Mouse (Mus musculus) skeletal muscle tissue, adult 2 months (tissue): ENCODE data around the gene Mrpl36.
A peak's percentile ranks its signal among the peaks of the same experiment; 100 is the strongest.

Source experiments
- DNase-seq: peaks from one replicate; pipeline ENCODE4 v3.0.0-alpha.2; 2012; ENCODE audit warnings: low read depth, low spot score

Mrpl36 gene

DNA sequence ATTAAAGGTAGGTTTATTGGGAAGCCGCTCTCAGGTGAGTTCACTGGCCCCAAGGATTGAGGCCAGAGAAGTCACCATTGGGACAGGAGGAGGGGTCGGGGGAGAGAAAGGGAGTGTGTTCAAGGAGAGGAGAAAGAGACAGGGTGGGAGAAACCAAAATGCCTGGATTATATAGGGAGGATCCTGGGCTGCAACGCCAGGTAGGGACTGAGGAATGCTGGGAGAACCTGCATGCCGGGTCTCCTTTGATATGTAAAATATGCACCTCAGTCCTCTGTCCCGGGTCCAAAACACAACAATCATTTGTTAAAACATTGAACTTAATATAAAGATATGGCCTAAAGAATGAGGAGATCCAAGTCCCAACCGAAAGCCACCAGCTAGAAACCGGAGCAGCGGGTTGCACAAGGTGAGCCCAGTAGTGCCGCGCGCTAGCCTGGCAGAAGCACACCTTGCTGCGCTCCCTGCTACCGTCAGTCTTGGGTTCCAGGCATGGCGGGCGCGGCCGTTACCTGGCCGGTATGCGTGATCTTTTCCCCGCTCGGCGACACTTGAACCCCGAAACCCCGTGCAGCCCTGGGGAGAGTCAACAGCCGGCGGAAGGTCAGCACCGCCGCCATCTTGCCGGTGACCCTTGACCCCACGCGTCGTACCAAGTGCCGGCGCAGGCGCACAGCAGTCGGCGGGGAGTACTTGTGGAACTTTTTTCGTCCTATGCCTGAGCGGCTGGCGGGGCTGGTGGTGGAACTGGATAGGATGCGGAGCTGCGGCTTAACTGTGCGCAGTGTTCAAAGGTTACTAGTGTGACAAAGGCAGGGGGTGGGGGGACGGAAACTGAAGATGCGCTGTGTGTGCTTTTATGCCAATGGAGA lies at the start of gene Mrpl36, which contains the start of gene Ndufs6:
Gene Mrpl36, plus strand, starts transcription at position 687 of the 872 bp plus-strand sequence.
Gene Ndufs6, minus strand, starts transcription at position 716 of the 872 bp plus-strand sequence.
- peak; percentile 96 for DNase-seq

DNA sequence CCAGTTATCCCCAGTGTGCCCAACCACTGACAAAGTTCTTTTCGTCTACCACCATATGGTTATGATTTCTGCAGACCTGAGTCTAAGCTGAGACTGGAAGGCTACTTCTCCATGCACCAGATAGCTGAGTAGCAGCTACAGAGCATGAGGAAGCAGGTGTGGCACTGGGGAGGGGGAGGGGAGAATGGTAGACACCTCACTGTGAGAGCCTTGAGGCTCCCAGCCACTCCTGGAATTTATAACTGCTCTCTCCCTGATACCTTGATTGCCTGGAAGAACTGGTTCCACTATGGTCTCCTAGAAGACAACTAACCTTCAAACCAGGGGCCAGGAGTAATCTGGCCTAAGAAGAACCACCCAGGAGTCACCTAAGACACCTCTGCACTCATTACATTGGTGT lies 49.1 kb upstream of the Mrpl36 start:
- DNase-seq = no peak

DNA sequence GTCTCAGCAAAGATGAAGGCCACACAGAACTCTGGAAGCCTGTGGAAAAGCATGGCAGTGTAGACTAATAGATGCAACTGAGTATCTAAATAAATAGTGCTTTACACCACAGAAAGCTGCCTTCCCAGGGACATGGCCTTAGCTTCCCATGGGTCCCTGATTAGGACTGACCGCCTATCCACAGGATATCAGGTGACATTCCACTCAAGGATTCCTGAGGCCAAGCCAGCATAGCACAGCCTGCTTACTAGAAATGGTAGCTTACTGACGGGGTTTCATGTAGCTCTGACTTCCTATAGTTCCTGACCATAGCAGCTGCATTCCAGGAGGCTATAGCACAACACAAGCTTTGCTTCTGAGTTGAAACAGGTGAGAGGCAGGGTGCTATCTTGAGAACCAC lies 45.9 kb upstream of the Mrpl36 start:
- DNase-seq = no peak

DNA sequence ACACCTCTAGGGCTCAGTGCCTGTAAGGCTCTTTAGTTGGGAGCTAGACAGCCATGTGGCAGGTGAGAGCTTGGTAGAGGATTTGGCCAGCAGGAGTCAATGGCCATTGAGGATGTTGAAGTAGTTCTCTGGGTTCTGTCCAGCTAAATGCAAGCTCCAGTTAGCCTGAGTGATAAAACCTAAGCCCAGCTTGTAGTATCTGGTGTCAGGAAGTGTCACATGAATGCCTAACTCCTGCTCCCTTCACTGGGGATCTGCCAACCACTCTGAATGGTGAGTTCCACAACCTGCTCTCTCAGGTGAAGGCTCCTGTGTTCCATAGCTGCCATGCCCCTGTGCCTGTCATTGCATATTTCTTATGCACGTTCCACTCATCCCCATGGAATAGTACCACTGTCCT lies 44.8 kb upstream of the Mrpl36 start:
- DNase-seq = no peak

GRCm38 (mm10) chr13:73290206-73290605 lies 38.1 kb upstream of the Mrpl36 start:
- DNase-seq = peak; percentile 4

GRCm38 (mm10) chr13:73291102-73291501 lies 37.2 kb upstream of the Mrpl36 start:
- DNase-seq = no peak

GRCm38 (mm10) chr13:73298717-73299116 lies 29.6 kb upstream of the Mrpl36 start:
- DNase-seq = no peak

DNA sequence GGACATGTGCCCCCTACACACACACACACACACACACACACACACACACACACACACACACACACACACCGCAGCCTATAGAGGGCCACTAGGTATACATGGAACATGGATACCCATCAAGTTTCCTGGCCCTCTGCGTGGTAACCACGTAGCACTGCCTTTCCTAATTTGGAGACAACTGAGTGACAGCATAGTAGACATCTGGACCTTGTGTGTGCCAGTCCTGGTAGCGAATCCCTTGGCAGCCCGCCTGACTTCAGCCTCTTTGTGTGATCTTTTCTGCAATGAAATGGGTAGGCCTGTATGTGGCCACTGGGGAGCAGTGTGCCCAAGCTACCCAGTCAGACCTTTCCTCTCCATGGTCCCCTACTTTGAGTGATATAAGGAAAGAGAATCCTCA lies 29.0 kb upstream of the Mrpl36 start:
- DNase-seq = no peak

DNA sequence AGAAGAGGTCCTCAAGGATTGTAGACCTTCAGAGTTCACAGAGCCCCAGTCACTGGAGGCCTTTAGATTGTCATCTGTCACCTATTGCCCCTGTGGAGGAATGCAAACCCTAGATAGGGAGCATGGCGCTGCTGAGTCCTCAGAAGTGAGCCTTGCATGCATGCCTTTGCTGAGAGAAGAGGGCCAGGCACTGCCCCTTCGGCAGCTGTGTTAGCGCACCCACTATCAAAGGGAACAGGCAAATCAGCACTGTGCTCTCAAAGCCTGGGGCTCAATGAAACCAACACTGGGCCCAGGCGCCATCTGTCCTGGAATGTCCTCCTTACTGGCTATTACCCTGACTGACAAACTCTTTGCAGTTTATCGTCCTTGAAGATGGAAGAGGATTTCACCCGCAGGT lies 23.6 kb upstream of the Mrpl36 start:
- DNase-seq = no peak

DNA sequence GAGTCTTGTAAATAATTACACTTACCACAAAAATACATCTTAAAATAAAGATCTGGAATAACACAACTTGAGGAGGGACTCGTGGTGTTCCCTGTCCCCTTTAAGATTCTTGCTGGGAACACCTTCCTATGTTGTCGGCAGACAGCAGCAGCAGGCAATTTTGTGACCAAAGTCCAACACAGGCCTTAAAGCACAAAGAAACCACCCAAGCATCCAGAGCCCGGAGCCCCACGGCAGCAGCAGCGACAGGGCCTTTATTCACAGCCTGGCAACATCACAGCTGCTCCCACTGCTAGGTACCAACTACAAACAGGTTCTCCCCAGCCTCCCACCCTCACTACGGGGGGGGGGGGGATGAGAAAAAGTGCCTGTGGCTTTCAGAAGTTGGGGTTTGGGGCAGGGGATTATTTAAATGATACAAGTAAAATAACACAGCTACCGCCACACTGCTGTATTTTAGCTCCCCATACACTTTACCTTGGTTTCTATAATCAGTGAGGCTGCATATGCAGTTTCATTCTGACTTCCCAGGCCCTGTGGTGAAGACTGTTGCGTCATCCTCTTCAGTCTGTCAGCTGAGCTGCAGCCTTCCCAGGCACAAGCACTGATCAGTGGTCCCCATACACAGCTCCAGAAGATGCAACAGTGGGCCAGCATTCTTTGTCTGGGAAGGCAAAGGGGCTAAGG lies 22.8 kb upstream of the Mrpl36 start:
- DNase-seq = no peak

DNA sequence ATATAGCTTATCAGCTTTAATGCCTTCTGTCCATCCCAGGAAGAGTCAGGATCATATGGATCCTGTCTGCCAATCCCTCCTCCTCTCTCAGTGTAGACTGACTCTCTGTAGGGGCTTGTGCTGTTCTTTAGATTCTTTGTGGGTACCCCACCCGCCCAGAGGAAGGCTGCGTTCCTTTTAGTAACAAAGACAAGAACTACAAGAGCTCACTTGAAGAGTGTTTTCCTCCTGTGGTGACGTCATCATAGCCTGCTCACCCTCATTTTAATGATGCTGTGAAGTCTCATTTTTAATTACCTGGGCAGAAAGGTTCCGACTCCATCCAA lies 22.3 kb upstream of the Mrpl36 start:
- no peak for DNase-seq

DNA sequence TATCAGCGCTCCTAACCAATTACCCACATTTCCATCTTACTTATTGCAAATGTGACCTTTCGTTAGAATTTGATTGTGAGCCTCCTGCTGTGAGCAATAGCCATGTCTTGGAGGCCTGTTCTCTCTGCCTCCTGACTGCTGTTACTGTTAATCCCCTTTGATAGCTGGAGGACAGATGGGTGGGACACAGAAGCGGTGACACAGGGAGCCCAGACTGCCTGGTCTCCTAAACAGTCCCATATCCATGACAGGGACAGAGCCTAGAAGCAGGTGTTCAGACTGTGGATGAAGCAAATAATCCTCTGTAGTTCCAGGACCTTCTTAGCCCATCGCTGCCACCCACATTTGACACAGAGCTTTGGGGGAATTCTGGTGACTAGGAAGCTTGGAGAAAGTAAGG lies 21.9 kb upstream of the Mrpl36 start:
- no peak for DNase-seq

DNA sequence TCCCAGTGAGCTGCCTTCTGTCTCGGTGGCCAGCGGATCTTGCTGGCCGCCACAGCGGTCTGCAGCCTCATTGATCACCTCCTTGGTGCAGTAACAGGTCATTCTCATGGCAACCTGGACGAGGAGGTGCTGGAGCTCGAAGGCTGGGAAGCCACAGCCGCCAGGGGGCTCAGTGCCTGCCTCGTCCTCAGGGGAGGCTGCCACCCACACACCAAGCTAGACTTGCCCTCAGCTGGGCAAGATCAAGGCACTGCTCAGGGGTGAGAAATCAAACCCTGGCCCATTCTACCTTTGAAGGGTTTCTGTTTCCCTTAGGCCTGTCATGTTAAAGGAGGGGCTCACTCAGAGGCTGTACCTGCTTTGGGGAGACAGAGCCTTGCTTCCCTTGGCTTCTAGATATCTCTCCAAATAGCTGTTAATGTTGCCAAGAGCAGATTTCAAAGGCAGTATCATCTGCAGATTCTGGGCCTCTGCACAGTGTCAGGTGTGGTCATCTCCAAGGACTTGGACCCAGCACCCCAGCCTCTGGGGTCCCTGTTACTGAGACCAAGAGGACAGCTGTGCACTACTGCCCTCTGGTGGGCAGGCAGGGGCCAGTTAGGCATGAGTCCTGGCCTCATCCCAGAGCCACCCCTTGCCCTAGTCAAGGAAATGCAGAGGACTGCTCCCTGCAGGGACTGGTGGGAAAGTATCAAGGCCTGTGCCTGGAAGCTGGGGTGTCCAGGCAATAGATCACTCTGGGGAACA lies 18.0 kb upstream of the Mrpl36 start:
- DNase-seq = no peak

DNA sequence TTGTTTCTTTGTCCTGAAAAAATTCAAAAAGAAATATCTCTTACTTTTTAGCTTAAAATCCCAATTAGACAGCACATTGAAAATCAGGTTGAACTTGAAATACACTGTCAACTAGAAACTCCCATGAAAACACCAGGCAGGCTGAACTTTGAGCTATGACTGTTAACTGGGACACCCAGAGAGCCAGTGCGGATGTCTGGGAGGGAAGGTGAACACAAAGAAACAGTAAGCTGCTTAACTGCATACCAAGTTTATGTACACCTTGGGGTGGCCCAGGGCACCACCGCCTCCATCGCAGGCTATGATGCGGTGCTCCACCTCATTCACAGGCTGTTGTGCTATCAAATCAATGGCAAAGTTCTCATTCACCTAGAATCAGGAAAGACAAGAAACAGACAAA lies 8.3 kb upstream of the Mrpl36 start:
- no peak for DNase-seq

DNA sequence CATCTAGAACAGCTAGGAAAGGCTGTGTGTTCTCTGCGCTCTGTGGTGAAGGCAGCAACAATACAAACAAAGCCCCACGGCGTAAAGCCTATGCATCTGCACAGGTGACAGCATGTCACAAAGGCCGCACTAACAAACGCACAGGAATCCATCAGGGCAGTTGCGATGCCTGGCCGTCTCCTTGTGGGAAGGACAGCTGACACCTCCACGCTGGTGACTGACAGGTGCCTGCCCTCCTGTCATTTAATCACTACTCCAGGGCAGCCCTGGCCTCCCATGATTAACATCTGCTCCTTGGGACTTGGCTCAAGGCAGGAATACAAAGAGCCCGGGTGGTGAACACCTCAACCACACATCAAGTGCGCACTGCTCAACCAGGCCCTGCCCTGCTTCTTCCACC lies 5.7 kb upstream of the Mrpl36 start:
- peak; percentile 26 for DNase-seq

DNA sequence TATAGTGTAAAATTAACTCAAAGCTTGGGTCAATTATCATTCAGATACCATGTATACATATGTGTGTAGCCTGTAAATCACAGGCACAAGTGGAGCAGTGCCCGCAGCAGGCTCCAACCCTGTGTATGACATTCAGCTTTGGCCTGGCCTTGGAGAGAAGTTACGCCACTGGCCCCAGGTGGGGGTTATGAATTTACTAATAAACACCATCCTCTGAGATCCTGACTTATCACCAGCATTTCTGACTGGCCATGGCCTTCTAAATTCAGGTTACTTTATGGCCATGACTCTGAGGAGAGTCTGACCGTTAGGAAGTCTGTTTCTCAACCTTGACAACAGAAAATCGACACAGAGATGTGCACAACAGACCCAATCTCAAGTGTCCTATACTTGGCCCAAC lies 4.9 kb upstream of the Mrpl36 start:
- no peak for DNase-seq

DNA sequence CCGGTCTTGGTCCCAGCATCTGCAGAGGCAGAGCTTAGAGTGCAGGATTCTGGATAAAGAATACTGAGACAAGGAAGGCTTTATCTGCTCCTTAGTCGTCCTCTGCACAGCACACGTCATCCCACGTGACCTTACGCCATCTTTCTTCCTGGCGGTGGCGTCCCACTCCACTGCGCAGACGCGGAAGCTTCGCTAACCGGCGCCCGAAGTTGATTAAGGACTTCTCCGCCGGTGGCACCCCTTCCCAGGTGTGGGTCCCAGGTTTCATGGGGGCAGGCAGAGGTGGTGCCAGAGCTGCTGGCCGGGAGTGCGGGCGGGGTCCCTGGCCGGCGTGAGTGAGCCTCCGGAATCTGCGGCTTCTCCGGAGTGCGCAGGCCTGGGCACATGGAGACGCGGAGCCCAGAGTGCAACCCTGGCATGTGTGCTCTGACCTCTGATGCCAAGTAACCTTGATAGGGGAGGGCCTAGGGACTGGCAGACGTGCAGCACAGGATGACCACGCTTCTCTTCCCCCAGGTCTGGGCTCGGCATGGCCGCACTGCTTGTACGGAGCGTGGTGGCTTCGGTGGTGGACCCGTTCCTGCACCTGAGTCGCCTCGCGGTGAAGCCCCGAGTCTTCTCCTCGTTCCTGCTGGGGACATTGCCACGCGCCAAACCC lies 2.7 kb downstream of the Mrpl36 start:
- peak; percentile 86 for DNase-seq

DNA sequence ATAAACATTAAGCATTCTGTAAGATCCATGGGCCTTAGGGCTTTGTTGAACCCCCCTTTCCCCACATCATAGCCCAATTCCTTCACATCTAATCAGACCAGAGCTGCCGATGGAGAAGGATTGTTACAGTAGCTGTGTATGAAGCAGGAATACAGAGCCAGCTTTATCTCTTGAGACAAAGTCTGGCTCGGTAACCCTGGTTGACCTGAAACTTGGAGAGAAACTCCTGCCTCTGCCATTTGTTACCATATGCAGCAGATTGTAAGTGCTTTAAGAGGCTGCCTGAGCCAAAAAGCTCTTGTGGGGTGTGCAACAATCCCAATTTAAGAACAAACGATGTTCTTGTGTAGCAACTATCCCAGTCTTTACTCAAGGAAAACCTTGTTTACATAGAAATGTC lies 3.4 kb downstream of the Mrpl36 start:
- DNase-seq = no peak

- DNase-seq = no peak
Observed at GRCm38 (mm10) chr13:73336753-73337152, 8.4 kb downstream of the Mrpl36 start.

- DNase-seq = no peak
Observed at GRCm38 (mm10) chr13:73345102-73345890, 17.0 kb downstream of the Mrpl36 start.

- DNase-seq = no peak
Observed at GRCm38 (mm10) chr13:73346131-73346530, 17.8 kb downstream of the Mrpl36 start.
